Mouse (Mus musculus) thymus, postnatal 10 days (tissue): Measurements from ENCODE around the gene Krtap4-9.
"Not testable (repeated sequence)": the region's sequence is repeated elsewhere in the genome, so short reads cannot be mapped to it uniquely, and the experiment has no call there.

Experiments
- DNase-seq, 2 experiments: peaks; one replicate each; pipeline ENCODE4 v3.0.0; 2021; ENCODE audit warnings: low spot score in 2 of 2

Gene Krtap4-9

GRCm38 (mm10) chr11:99784900-99785299, at the start of gene Krtap4-9:
Gene Krtap4-9 (plus strand): TSS chr11:99785200.
- not testable (repeated sequence) for DNase-seq

GRCm38 (mm10) chr11:99743985-99744384, 41.0 kb upstream of the Krtap4-9 start:
- no peak for DNase-seq

GRCm38 (mm10) chr11:99758877-99759276, 26.1 kb upstream of the Krtap4-9 start:
- DNase-seq: no peak

GRCm38 (mm10) chr11:99768410-99768809, 16.6 kb upstream of the Krtap4-9 start:
- no peak for DNase-seq

- not testable (repeated sequence) for DNase-seq
Observed at GRCm38 (mm10) chr11:99772813-99773212, 12.2 kb upstream of the Krtap4-9 start, which contains the start of gene Gm11595. Gene Gm11595 (minus strand): TSS chr11:99772913.

- DNase-seq: no peak
Observed at GRCm38 (mm10) chr11:99778401-99778800, 6.6 kb upstream of the Krtap4-9 start.

- DNase-seq: no peak
Observed at GRCm38 (mm10) chr11:99780604-99781003, 4.4 kb upstream of the Krtap4-9 start, which contains the start of gene Krtap4-8. Gene Krtap4-8 (minus strand): TSS chr11:99780704.

- no peak for DNase-seq
Observed at GRCm38 (mm10) chr11:99793367-99793766, 8.4 kb downstream of the Krtap4-9 start, which contains the start of gene Gm11596. Gene Gm11596 (minus strand): TSS chr11:99793467.

GRCm38 (mm10) chr11:99798832-99799231, 13.8 kb downstream of the Krtap4-9 start, which contains the start of gene Gm11569:
Gene Gm11569 (minus strand): TSS chr11:99798932.
- not testable (repeated sequence) for DNase-seq

- not testable (repeated sequence) for DNase-seq
Observed at GRCm38 (mm10) chr11:99804346-99804745, 19.3 kb downstream of the Krtap4-9 start, which contains the start of gene Gm11554. Gene Gm11554 (minus strand): TSS chr11:99804446.

- DNase-seq: not testable (repeated sequence)
Observed at GRCm38 (mm10) chr11:99809792-99810191, 24.8 kb downstream of the Krtap4-9 start, which contains the start of gene Krtap4-13. Gene Krtap4-13 (minus strand): TSS chr11:99809892.

GRCm38 (mm10) chr11:99815566-99815965, 30.6 kb downstream of the Krtap4-9 start, which contains the start of gene Gm11564:
Gene Gm11564 (minus strand): TSS chr11:99815666.
- not testable (repeated sequence) for DNase-seq
